Mouse (Mus musculus) embryonic fibroblast, embryonic 13.5 days (primary cell): Measurements from ENCODE around the gene Eif3i.
A peak's percentile ranks its signal among the peaks of the same experiment; 100 is the strongest.

Experiments
- CTCF ChIP-seq: IDR thresholded peaks from 2 replicates; pipeline ENCODE4 v1.5.1; 2011; ENCODE audit warnings: mild to moderate bottlenecking, control low read depth, low read length, moderate library complexity, borderline replicate concordance; ENCODE audit not compliant: insufficient read depth
- POLR2A ChIP-seq: IDR thresholded peaks from 2 replicates; pipeline ENCODE4 v1.6.1; 2011; ENCODE audit warnings: low read depth, mild to moderate bottlenecking, control low read depth, low read length, moderate library complexity

GRCm38 (mm10) chr4:129618786-129619691, 18.6 kb upstream of the Eif3i start, which contains the start of gene Iqcc:
- TF ChIP-seq CTCF (no peak), POLR2A (peak; percentile 99)
